Mouse (Mus musculus) CH12.LX (cell line): ENCODE measurements around the gene Kctd17. TPM values are rescaled to one million over a fixed set of nuclear protein-coding genes. Genes with fewer than 3 reads are reported as not detected.

ENCODE experiments used
- DNase-seq: peaks from one replicate; pipeline ENCODE4 v3.0.0-alpha.2; 2013; ENCODE audit errors: extremely low read depth
- H3K27ac ChIP-seq: 2 replicates; pipeline ENCODE4 v1.5.1; 2012; ENCODE audit warnings: low read depth, mild to moderate bottlenecking, control low read depth, moderate library complexity; ENCODE audit not compliant: insufficient read depth
- H3K27me3 ChIP-seq: replicated peaks from 2 replicates; pipeline ENCODE3; 2012; ENCODE audit warnings: inconsistent platforms
- H3K36me3 ChIP-seq, 2 experiments: replicated peaks in 1 of 2; 2 replicates each; pipeline versions ENCODE3 to v1.6.1; 2012; ENCODE audit warnings: inconsistent platforms in 1 of 2, low read length in 1 of 2, mild to moderate bottlenecking in 1 of 2, mixed read lengths in 1 of 2, moderate library complexity in 1 of 2; ENCODE audit not compliant: control insufficient read depth in 1 of 2, insufficient read depth in 1 of 2
- H3K4me1 ChIP-seq, 2 experiments: 2 replicates each; pipeline ENCODE4 v1.6.1; 2012; ENCODE audit warnings: inconsistent platforms in 1 of 2, moderate library complexity in 1 of 2; ENCODE audit not compliant: insufficient read depth in 2 of 2, control insufficient read depth in 1 of 2
- H3K4me2 ChIP-seq: 2 replicates; pipeline ENCODE4 v1.6.1; 2012; ENCODE audit warnings: low read depth, mild to moderate bottlenecking, control low read depth; ENCODE audit not compliant: poor library complexity, insufficient read depth, severe bottlenecking
- H3K4me3 ChIP-seq, 3 experiments: fragments of 150-350 bp in 1 of 3; sonication (generic) in 1 of 3; replicated peaks in 1 of 3; 2 replicates each; pipeline versions ENCODE3 to v1.5.1; 2011 to 2012; ENCODE audit warnings: low read depth in 2 of 3, low read length in 2 of 3, mild to moderate bottlenecking in 2 of 3, moderate library complexity in 2 of 3, control low read depth in 1 of 3, improper control_type of control experiment in 1 of 3, inconsistent platforms in 1 of 3, mixed read lengths in 1 of 3; ENCODE audit not compliant: poor library complexity in 1 of 3
- H3K79me2 ChIP-seq: replicated peaks from 2 replicates; pipeline ENCODE4 v1.6.1; 2012; ENCODE audit warnings: mild to moderate bottlenecking, moderate library complexity; ENCODE audit not compliant: control insufficient read depth, poor library complexity, insufficient read depth, severe bottlenecking; ENCODE audit errors: extremely low read depth
- H3K9ac ChIP-seq: 2 replicates; pipeline ENCODE4 v1.6.1; 2012; ENCODE audit warnings: low read depth, mild to moderate bottlenecking, control low read depth, moderate library complexity; ENCODE audit not compliant: insufficient read depth
- H3K9me3 ChIP-seq: replicated peaks from 2 replicates; pipeline ENCODE3; 2012; ENCODE audit warnings: low read length, inconsistent platforms, mixed read lengths
- BHLHE40 ChIP-seq: IDR thresholded peaks from 2 replicates; pipeline ENCODE4 v1.6.1; 2011; ENCODE audit warnings: mild to moderate bottlenecking, low read depth, low read length, improper control_type of control experiment
- CHD1 ChIP-seq: IDR thresholded peaks from 2 replicates; pipeline ENCODE4 v1.6.1; 2012; ENCODE audit warnings: low read depth, low read length, improper control_type of control experiment, inconsistent platforms
- CTCF ChIP-seq, 2 experiments: IDR thresholded peaks in 1 of 2; conservative IDR thresholded peaks in 1 of 2; 2 replicates each; pipeline ENCODE4 v1.5.1; 2011 to 2012; ENCODE audit warnings: low read depth in 2 of 2, low read length in 2 of 2, improper control_type of control experiment in 1 of 2, inconsistent platforms in 1 of 2, mild to moderate bottlenecking in 1 of 2, moderate library complexity in 1 of 2
- E2F4 ChIP-seq: IDR thresholded peaks from 2 replicates; pipeline ENCODE4 v1.6.1; 2011; ENCODE audit warnings: low read depth, low read length, improper control_type of control experiment; ENCODE audit not compliant: insufficient replicate concordance
- ELF1 ChIP-seq: IDR thresholded peaks from 2 replicates; pipeline ENCODE4 v1.6.1; 2014; ENCODE audit warnings: low read depth, mild to moderate bottlenecking, inconsistent platforms, low read length, improper control_type of control experiment
- EP300 ChIP-seq: IDR thresholded peaks from 2 replicates; pipeline ENCODE4 v1.6.1; 2011; ENCODE audit warnings: low read length, improper control_type of control experiment
- GABPA ChIP-seq: IDR thresholded peaks from 2 replicates; pipeline ENCODE4 v1.6.1; 2012; ENCODE audit warnings: low read depth, low read length, improper control_type of control experiment, inconsistent platforms; ENCODE audit not compliant: insufficient replicate concordance
- IRF4 ChIP-seq: IDR thresholded peaks from 2 replicates; pipeline ENCODE4 v1.6.1; 2014; ENCODE audit warnings: low read depth, mild to moderate bottlenecking, inconsistent platforms, low read length, improper control_type of control experiment
- JUN ChIP-seq: IDR thresholded peaks from 2 replicates; pipeline ENCODE4 v1.6.1; 2011; ENCODE audit warnings: low read depth, mild to moderate bottlenecking, low read length, improper control_type of control experiment, moderate library complexity; ENCODE audit not compliant: insufficient read depth
- JUND ChIP-seq: conservative IDR thresholded peaks from 2 replicates; pipeline ENCODE4 v1.6.1; 2011; ENCODE audit warnings: low read depth, low read length, improper control_type of control experiment
- MAFK ChIP-seq: IDR thresholded peaks from 2 replicates; pipeline ENCODE4 v1.6.1; 2011; ENCODE audit warnings: low read length, improper control_type of control experiment; ENCODE audit not compliant: insufficient replicate concordance
- MXI1 ChIP-seq: IDR thresholded peaks from 2 replicates; pipeline ENCODE4 v1.6.1; 2011; ENCODE audit warnings: mild to moderate bottlenecking, low read depth, low read length, improper control_type of control experiment
- MYC ChIP-seq: IDR thresholded peaks from 2 replicates; pipeline ENCODE4 v1.6.1; 2011; ENCODE audit warnings: low read depth, mild to moderate bottlenecking, improper control_type of control experiment, low read length
- NELFE ChIP-seq: IDR thresholded peaks from 2 replicates; pipeline ENCODE4 v1.6.1; 2011; ENCODE audit warnings: low read depth, low read length, improper control_type of control experiment
- PAX5 ChIP-seq: IDR thresholded peaks from 2 replicates; pipeline ENCODE4 v1.6.1; 2012; ENCODE audit warnings: low read length, inconsistent platforms, mixed read lengths
- POLR2AphosphoS2 ChIP-seq: IDR thresholded peaks from 2 replicates; pipeline ENCODE4 v1.6.1; 2011; ENCODE audit warnings: low read depth, low read length, improper control_type of control experiment
- RAD21 ChIP-seq: IDR thresholded peaks from 2 replicates; pipeline ENCODE4 v1.6.1; 2011; ENCODE audit warnings: low read depth, mild to moderate bottlenecking, low read length, improper control_type of control experiment, moderate library complexity
- SIN3A ChIP-seq: IDR thresholded peaks from 2 replicates; pipeline ENCODE4 v1.6.1; 2012; ENCODE audit warnings: low read length, improper control_type of control experiment, inconsistent platforms
- SMC3 ChIP-seq: IDR thresholded peaks from 2 replicates; pipeline ENCODE4 v1.6.1; 2011; ENCODE audit warnings: low read depth, low read length, improper control_type of control experiment
- TBP ChIP-seq: conservative IDR thresholded peaks from 2 replicates; pipeline ENCODE4 v1.6.1; 2011; ENCODE audit warnings: low read depth, low read length, improper control_type of control experiment
- TCF12 ChIP-seq: IDR thresholded peaks from 2 replicates; pipeline ENCODE4 v1.6.1; 2014; ENCODE audit warnings: low read depth, mild to moderate bottlenecking, inconsistent platforms, low read length, improper control_type of control experiment
- USF1 ChIP-seq: IDR thresholded peaks from 2 replicates; pipeline ENCODE4 v1.6.1; 2014; ENCODE audit warnings: low read depth, mild to moderate bottlenecking, inconsistent platforms, low read length, improper control_type of control experiment
- ZC3H11A ChIP-seq: IDR thresholded peaks from 2 replicates; pipeline ENCODE4 v1.6.1; 2012; ENCODE audit warnings: low read depth, mild to moderate bottlenecking, inconsistent platforms, low read length, improper control_type of control experiment
- ZKSCAN1 ChIP-seq: IDR thresholded peaks from 2 replicates; pipeline ENCODE4 v1.6.1; 2012; ENCODE audit warnings: low read depth, inconsistent platforms, low read length, improper control_type of control experiment, borderline replicate concordance
- ZMIZ1 ChIP-seq: IDR thresholded peaks from 2 replicates; pipeline ENCODE4 v1.6.1; 2012; ENCODE audit warnings: low read depth, mild to moderate bottlenecking, inconsistent platforms, low read length, improper control_type of control experiment
- ZNF384 ChIP-seq: IDR thresholded peaks from 2 replicates; pipeline ENCODE4 v1.6.1; 2012; ENCODE audit warnings: low read depth, low read length, improper control_type of control experiment, inconsistent platforms
- dilution Hi-C: fragments of 300-500 bp; cut with MboI; formaldehyde crosslinking; loops from 2 replicates; pipeline ENCODE4 v1.14.3; 2020; ENCODE audit warnings: low sequenced_read_pairs; ENCODE audit not compliant: extremely low pct_unique_long_range_greater_than_20kb, extremely low pct_ligation_motif_present
- in situ Hi-C: fragments of 300-500 bp; cut with MboI; formaldehyde crosslinking; loops from 3 replicates; pipeline ENCODE4 v1.14.3; 2019; ENCODE audit warnings: low sequenced_read_pairs, low pct_ligation_motif_present, low pct_unique_long_range_greater_than_20kb, mixed read lengths
- polyA plus RNA-seq: library from polyadenylated mRNA; unstranded; fragments of >175 nt; gene quantifications from 2 replicates; pipeline ENCODE4 v1.2.1, GENCODE M21; 2012; ENCODE audit warnings: low read depth; ENCODE audit not compliant: insufficient read length
- total RNA-seq, 2 experiments: library from RNA; depleted of rRNA; stranded (reverse); fragments of 300-350 nt in 1 of 2; fragments of >200 nt in 1 of 2; gene quantifications; 2 replicates each; pipeline ENCODE4 v1.2.3; 2012 to 2014

Kctd17 gene
- total and polyA plus RNA-seq, 3 experiments: not detected

GRCm38 (mm10) chr15:78401345-78401744 lies 27.0 kb upstream of the Kctd17 start:
- no peak overlapping the region for H3K4me3 ChIP-seq
- no peak for TF ChIP-seq MYC
- TF ChIP-seq CHD1: no peak
- no peak for TF ChIP-seq SMC3
- no peak for TF ChIP-seq EP300
- no peak for TF ChIP-seq ZKSCAN1
- no peak for TF ChIP-seq GABPA
- TF ChIP-seq IRF4: no peak
- TF ChIP-seq NELFE: no peak
- no peak for TF ChIP-seq ZC3H11A
- no peak for TF ChIP-seq TBP
- no peak for TF ChIP-seq MAFK
- no peak for TF ChIP-seq JUND
- no peak for TF ChIP-seq POLR2AphosphoS2
- TF ChIP-seq RAD21: no peak
- TF ChIP-seq TCF12: no peak
- no peak for TF ChIP-seq PAX5
- TF ChIP-seq USF1: no peak
- TF ChIP-seq SIN3A: no peak
- no peak for TF ChIP-seq ZMIZ1
- no peak for TF ChIP-seq MXI1
- in situ Hi-C loops (no loop called here), dilution Hi-C loops (no loop called here)
- DNase-seq: no peak
- H3K36me3 ChIP-seq: no peaks in the 10 kb centered on the region
- H3K9me3 ChIP-seq: no peaks in the 10 kb centered on the region
- no peak overlapping the region for H3K27ac ChIP-seq
- peaks cover 3 to 8% of the 10 kb centered on the region in 2 experiments for H3K4me1 ChIP-seq
- no peak overlapping the region for H3K9ac ChIP-seq
- peaks cover 48% of the 10 kb centered on the region for H3K27me3 ChIP-seq
- H3K79me2 ChIP-seq: no peaks in the 10 kb centered on the region
- H3K4me2 ChIP-seq: no peak overlapping the region

GRCm38 (mm10) chr15:78401921-78402320 lies 26.4 kb upstream of the Kctd17 start:
- Histone ChIP-seq H3K9me3 (no peaks in the 10 kb centered on the region), H3K4me2 (no peak overlapping the region), H3K27me3 (peaks cover 48% of the 10 kb centered on the region), H3K27ac (no peak overlapping the region), H3K36me3 (no peaks in the 10 kb centered on the region), H3K9ac (no peak overlapping the region), H3K4me1 (peaks cover 3 to 8% of the 10 kb centered on the region in 2 experiments), H3K4me3 (no peak overlapping the region), H3K79me2 (no peaks in the 10 kb centered on the region)
- in situ Hi-C loops (no loop called here), dilution Hi-C loops (no loop called here)
- no peak for DNase-seq
- TF ChIP-seq JUN (no peak), BHLHE40 (no peak), RAD21 (no peak), ELF1 (no peak), SIN3A (no peak), ZNF384 (no peak), E2F4 (no peak), GABPA (no peak), POLR2AphosphoS2 (no peak), SMC3 (no peak), CTCF (conservative IDR thresholded peaks at IDR 0.05 in 1 of 2, IDR thresholded peaks at IDR 0.05 in 1 of 2; ENCODE audit: low read depth in 2 of 2, low read length in 2 of 2) (no peak)
